Mouse (Mus musculus) neural tube, embryonic 14.5 days (tissue): ENCODE data around the gene Dnajb6. TPM values are rescaled to one million over a fixed set of nuclear protein-coding genes. Genes with fewer than 3 reads are reported as not detected.
A peak's percentile ranks its signal among the peaks of the same experiment; 100 is the strongest.
"Not testable (repeated sequence)": the region's sequence is repeated elsewhere in the genome, so short reads cannot be mapped to it uniquely, and the experiment has no call there.

Experiments used
- ATAC-seq: fragments of 200-750 bp; cut with Nextera tagmentation; 2 replicates; pipeline ENCODE4 v1.8.0; 2017; ENCODE audit warnings: low read depth, mild to moderate bottlenecking, moderate TSS enrichment, moderate library complexity
- H3K27ac ChIP-seq: fragments of 300-500 bp; sonication (generic); 2 replicates; pipeline ENCODE4 v1.5.1; 2014; ENCODE audit warnings: low read depth, mild to moderate bottlenecking, control low read depth, low read length, moderate library complexity, mixed read lengths
- H3K27me3 ChIP-seq: fragments of 300-500 bp; sonication (generic); 2 replicates; pipeline ENCODE4 v1.6.1; 2014; ENCODE audit warnings: low read length; ENCODE audit not compliant: control insufficient read depth, insufficient read depth
- H3K36me3 ChIP-seq: fragments of 300-500 bp; sonication (generic); 2 replicates; pipeline ENCODE4 v1.6.1; 2014; ENCODE audit warnings: low read length, mixed read lengths; ENCODE audit not compliant: control insufficient read depth, insufficient read depth
- H3K4me1 ChIP-seq: fragments of 300-500 bp; sonication (generic); 2 replicates; pipeline ENCODE4 v1.6.1; 2014; ENCODE audit warnings: low read length; ENCODE audit not compliant: control insufficient read depth, insufficient read depth
- H3K4me2 ChIP-seq: fragments of 300-500 bp; sonication (generic); 2 replicates; pipeline ENCODE4 v1.6.1; 2014; ENCODE audit warnings: mild to moderate bottlenecking, low read depth, low read length, control low read depth
- H3K4me3 ChIP-seq: fragments of 300-500 bp; sonication (generic); 2 replicates; pipeline ENCODE4 v1.5.1; 2014; ENCODE audit warnings: low read depth, low read length, control low read depth, mixed read lengths
- H3K9ac ChIP-seq: fragments of 300-500 bp; sonication (generic); replicated peaks from 2 replicates; pipeline ENCODE4 v1.6.1; 2014; ENCODE audit warnings: low read depth, mild to moderate bottlenecking, control low read depth, low read length, mixed read lengths
- H3K9me3 ChIP-seq: fragments of 300-500 bp; sonication (generic); 2 replicates; pipeline ENCODE4 v1.6.1; 2016; ENCODE audit warnings: low read length; ENCODE audit not compliant: control insufficient read depth
- WGBS: fragments of 180-500 bp; shearing (Covaris S2); extraction: QIAGEN DNeasy Blood & Tissue Kit; methylation state at CpG from one replicate; pipeline ENCODE4 v1.1.7; 2014; 5-methylcytosine and 5-hydroxymethylcytosine counted together
- polyA plus RNA-seq: library from polyadenylated mRNA; unstranded; fragments of >200 nt; fragmentation: Nextera tagmentation; extraction: Ambion mirVana; gene quantifications from 2 replicates; pipeline ENCODE4 v1.2.1, GENCODE M21; 2014

Dnajb6 gene
- polyA plus RNA-seq, 1 experiment from 2014 or later: 309 TPM

GRCm38 (mm10) chr5:29721159-29721558 is 14.3 kb upstream of the Dnajb6 start:
- Histone ChIP-seq H3K9ac (no peak overlapping the region), H3K36me3 (no peaks in the 10 kb centered on the region), H3K4me1 (no peaks in the 10 kb centered on the region), H3K9me3 (no peaks in the 10 kb centered on the region), H3K4me3 (no peak overlapping the region), H3K27ac (no peak overlapping the region), H3K4me2 (no peak overlapping the region), H3K27me3 (no peaks in the 10 kb centered on the region)
- 26% methylated on average over 1 of the region's 1 CpGs for WGBS
- ATAC-seq: no peak

GRCm38 (mm10) chr5:29725369-29725768 is 10.1 kb upstream of the Dnajb6 start:
- WGBS: 77% methylated on average over 2 of the region's 2 CpGs
- Histone ChIP-seq H3K9me3 (no peaks in the 10 kb centered on the region), H3K4me1 (no peaks in the 10 kb centered on the region), H3K4me2 (no peak overlapping the region), H3K9ac (no peak overlapping the region), H3K36me3 (no peaks in the 10 kb centered on the region), H3K4me3 (no peak overlapping the region), H3K27ac (no peak overlapping the region), H3K27me3 (no peaks in the 10 kb centered on the region)
- ATAC-seq: no peak

DNA sequence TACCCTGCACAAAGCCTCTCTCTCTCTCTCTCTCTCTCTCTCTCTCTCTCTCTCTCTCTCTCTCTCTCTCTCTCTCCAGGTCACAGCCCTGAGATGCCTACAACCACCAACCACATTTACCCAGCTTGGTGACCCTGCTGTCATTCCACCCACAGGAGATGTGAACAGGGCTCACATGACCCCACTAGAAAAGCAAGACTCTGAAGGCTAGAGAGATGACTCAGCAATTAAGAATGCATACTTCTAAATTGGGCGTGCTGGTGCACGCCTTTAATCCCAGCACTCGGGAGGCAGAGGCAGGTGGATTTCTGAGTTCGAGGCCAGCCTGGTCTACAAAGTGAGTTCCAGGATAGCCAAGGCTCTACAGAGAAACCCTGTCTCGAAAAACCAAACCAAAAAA is 9.4 kb upstream of the Dnajb6 start:
- H3K27me3 ChIP-seq, H3K27ac ChIP-seq, H3K4me3 ChIP-seq, H3K9me3 ChIP-seq, H3K4me1 ChIP-seq, ATAC-seq, H3K9ac ChIP-seq, H3K4me2 ChIP-seq, H3K36me3 ChIP-seq: not testable (repeated sequence)
- 93% methylated on average over 5 of the region's 5 CpGs for WGBS

DNA sequence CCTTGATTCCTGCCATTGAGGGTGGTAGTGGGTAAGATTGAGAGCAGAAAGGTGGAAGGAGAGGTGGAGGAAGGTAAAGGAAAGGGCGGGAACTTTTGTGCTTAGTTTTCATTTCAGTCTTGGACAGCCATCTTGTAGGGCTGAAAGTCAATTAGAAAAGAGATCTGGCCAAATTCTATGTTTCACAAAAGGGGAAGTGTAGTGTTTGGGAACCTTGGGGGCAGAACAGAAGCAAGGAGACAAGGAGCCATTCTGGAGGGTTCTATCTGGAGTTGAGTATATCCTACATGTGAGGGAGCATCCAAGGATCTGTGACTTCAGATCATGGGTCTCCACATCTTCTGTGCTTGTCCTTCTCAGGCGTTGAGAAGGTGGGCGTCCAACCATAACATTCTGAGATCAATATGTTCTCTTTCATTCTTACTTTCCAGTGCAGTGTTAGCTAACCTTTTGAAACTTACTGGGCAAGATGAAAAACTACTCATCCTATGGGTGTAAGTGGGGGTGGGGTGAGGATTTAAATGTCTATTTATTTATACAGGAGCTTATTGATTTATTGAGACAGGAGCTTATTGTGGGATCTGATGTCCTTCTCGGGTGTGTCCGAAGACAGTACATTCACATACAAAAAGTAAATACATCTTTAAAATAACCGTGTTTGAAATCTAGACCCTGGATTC is 517 bp upstream of the Dnajb6 start:
- Histone ChIP-seq H3K27me3 (no peaks in the 10 kb centered on the region), H3K9ac (peak overlapping the region; percentile 77), H3K9me3 (no peaks in the 10 kb centered on the region), H3K4me1 (peaks cover 16% of the 10 kb centered on the region; the same call in 1 of the 2 replicates), H3K36me3 (no peaks in the 10 kb centered on the region), H3K4me2 (peak overlapping the region; percentile 55), H3K27ac (peak overlapping the region; percentile 83), H3K4me3 (peak overlapping the region; percentile 89)
- ATAC-seq: no peak; the same call in 1 of the 2 replicates
- WGBS: 49% methylated on average over 6 of the region's 6 CpGs

GRCm38 (mm10) chr5:29736073-29736900 is 799 bp downstream of the Dnajb6 start:
- peak; percentile 70 for ATAC-seq
- Histone ChIP-seq H3K4me3 (peak overlapping the region; percentile 89), H3K36me3 (no peaks in the 10 kb centered on the region), H3K27ac (peak overlapping the region; percentile 83), H3K4me2 (peak overlapping the region; percentile 92), H3K9me3 (no peaks in the 10 kb centered on the region), H3K9ac (peak overlapping the region; percentile 77), H3K27me3 (no peaks in the 10 kb centered on the region), H3K4me1 (peaks cover 16% of the 10 kb centered on the region; the same call in 1 of the 2 replicates)
- WGBS: 2% methylated on average over 47 of the region's 48 CpGs

DNA sequence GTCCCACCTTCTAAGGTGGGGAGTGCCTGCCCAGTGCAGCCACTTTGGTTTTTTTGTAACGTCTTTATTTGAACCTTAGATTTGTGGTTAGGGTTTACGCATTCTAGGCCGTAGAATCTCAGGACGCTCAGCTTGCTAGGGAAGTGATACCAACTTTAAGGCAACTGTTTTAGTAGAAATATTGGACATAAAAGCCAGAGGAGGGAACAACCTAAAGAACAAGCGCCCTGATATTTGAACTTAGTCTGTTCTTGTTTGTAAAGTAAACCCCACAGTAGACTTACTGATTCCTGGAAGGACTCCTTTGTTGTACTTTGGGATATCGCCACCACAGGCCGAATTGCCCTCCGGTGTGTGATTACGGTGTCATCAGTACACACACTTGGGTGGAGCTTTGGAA is 1.5 kb downstream of the Dnajb6 start:
- no peak overlapping the region for H3K27ac ChIP-seq
- H3K27me3 ChIP-seq: no peaks in the 10 kb centered on the region
- no peak overlapping the region for H3K9ac ChIP-seq
- H3K4me1 ChIP-seq: peaks cover 16% of the 10 kb centered on the region; the same call in 1 of the 2 replicates
- H3K4me3 ChIP-seq: peak overlapping the region; percentile 89
- H3K4me2 ChIP-seq: peak overlapping the region; percentile 92
- ATAC-seq: no peak
- no peaks in the 10 kb centered on the region for H3K36me3 ChIP-seq
- 58% methylated on average over 9 of the region's 9 CpGs for WGBS
- H3K9me3 ChIP-seq: no peaks in the 10 kb centered on the region

GRCm38 (mm10) chr5:29737471-29737870 is 2.0 kb downstream of the Dnajb6 start:
- H3K36me3 ChIP-seq: no peaks in the 10 kb centered on the region
- no peaks in the 10 kb centered on the region for H3K27me3 ChIP-seq
- peaks cover 16% of the 10 kb centered on the region; the same call in 1 of the 2 replicates for H3K4me1 ChIP-seq
- WGBS: 88% methylated on average over 5 of the region's 5 CpGs
- H3K4me2 ChIP-seq: peak overlapping the region; percentile 92; the same call in 1 of the 2 replicates
- H3K9me3 ChIP-seq: no peaks in the 10 kb centered on the region
- H3K4me3 ChIP-seq: no peak overlapping the region
- no peak overlapping the region for H3K27ac ChIP-seq
- no peak overlapping the region for H3K9ac ChIP-seq
- ATAC-seq: no peak

DNA sequence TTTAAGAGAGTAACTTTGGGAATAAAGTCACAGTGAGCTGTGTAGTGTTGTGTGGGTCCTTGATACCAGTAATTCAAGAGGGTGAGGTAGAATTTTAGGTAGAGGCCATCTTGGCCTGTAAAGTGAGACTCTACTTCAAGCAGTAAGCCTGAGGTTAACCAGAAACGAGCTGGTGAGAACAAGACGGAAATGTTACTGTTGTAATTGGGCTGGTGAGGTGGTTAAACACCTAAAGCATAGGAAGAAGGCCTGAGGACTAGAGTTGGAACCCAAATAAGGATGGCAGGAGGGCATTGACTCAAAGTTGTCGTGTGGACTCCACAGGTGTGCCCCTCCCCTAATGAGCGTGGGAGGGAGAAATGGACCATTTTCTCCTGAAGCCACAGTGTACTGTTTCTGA is 2.6 kb downstream of the Dnajb6 start:
- no peak for ATAC-seq
- Histone ChIP-seq H3K27me3 (no peaks in the 10 kb centered on the region), H3K4me2 (no peak overlapping the region), H3K9ac (no peak overlapping the region), H3K36me3 (no peaks in the 10 kb centered on the region), H3K4me1 (peaks cover 16% of the 10 kb centered on the region; the same call in 1 of the 2 replicates), H3K4me3 (no peak overlapping the region), H3K9me3 (no peaks in the 10 kb centered on the region), H3K27ac (no peak overlapping the region)
- WGBS: 86% methylated on average over 4 of the region's 4 CpGs

DNA sequence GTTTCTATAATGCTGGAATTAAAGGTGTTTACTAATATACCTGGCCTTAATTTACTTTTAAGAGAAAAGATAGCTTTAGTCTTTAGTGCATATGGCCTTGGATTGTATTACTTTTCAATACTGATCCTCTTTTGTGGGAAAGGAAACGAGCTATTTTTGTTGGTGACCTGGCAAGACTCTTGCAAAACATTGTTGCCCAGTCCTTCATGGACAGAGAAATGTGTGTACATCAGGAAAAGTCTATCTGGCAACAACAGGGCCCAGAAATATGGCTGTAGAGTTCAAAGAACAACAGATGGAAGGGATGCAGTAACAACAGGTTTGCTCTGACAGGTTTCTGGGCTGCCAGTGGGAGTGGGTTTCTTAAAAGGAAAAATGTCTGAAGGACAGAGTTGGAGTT is 5.2 kb downstream of the Dnajb6 start:
- H3K4me3 ChIP-seq: no peak overlapping the region
- peaks cover 12% of the 10 kb centered on the region; the same call in 1 of the 2 replicates for H3K4me1 ChIP-seq
- no peaks in the 10 kb centered on the region for H3K27me3 ChIP-seq
- H3K4me2 ChIP-seq: no peak overlapping the region
- no peaks in the 10 kb centered on the region for H3K36me3 ChIP-seq
- no peak for ATAC-seq
- no peaks in the 10 kb centered on the region for H3K9me3 ChIP-seq
- no peak overlapping the region for H3K27ac ChIP-seq
- H3K9ac ChIP-seq: no peak overlapping the region
- 88% methylated on average over 1 of the region's 1 CpGs for WGBS
